Mouse (Mus musculus) erythroblast, adult 5-6 weeks (primary cell): Measurements from ENCODE around the gene Atg3. TPM values are rescaled to one million over a fixed set of nuclear protein-coding genes. Genes with fewer than 3 reads are reported as not detected.

Experiments used
- ATAC-seq: replicated peaks from 2 replicates; pipeline ENCODE4 v1.8.0; 2016; ENCODE audit warnings: moderate number of reproducible peaks, mild to moderate bottlenecking, moderate TSS enrichment, inconsistent platforms; ENCODE audit not compliant: poor library complexity, low FRiP score, severe bottlenecking
- total RNA-seq, 2 experiments: library from RNA; stranded (forward) in 1 of 2; stranded (reverse) in 1 of 2; fragments of 150-400 nt in 1 of 2; fragments of 200-764, 138-1000 nt in 1 of 2; gene quantifications; 2 replicates each; pipeline versions ENCODE4 v1.2.3 to v1.2.4; 2015 to 2017; ENCODE audit warnings: low replicate concordance in 2 of 2

Gene Atg3
- total RNA-seq, 2 experiments from 2014 or later = 18.0 to 21.9 TPM

DNA sequence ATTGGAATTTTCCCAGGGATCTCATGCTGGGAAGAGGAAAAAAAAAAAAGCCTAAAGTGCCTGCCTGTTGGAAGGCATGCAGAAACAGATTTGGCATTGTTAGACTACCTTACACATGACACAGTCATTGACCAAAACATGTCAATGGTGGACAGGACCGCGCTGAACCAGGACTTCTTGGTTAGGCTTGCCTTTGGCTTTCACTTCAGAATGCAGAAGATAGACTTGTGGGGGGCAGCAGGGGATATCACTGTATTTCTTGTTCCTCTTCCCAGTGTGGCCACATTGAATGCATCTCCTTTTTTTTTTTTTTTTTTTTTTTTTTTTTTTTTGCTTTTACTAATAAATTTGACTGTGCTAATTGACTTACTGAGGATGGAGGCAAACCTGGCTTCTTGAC, 42.8 kb downstream of the Atg3 start:
- ATAC-seq = no peak

DNA sequence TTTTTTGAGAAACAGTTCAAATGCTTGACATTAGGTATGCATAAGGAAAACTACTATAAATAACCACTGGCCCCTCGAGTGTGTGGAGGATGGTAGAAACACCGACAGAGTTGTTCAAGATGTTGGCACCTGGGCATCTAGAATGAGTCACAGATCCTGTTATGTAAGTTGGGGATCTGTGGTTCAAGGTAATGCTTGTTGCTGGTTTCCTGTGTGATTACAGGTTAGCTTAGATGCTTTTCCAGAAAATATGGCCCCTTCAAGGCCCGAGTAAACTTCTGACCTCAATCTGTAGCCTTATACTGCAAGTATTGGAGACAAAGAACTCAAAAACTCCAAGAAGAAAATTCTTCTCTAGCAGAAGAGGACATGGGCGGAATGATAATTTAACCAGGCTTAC, 45.9 kb downstream of the Atg3 start:
- no peak for ATAC-seq

DNA sequence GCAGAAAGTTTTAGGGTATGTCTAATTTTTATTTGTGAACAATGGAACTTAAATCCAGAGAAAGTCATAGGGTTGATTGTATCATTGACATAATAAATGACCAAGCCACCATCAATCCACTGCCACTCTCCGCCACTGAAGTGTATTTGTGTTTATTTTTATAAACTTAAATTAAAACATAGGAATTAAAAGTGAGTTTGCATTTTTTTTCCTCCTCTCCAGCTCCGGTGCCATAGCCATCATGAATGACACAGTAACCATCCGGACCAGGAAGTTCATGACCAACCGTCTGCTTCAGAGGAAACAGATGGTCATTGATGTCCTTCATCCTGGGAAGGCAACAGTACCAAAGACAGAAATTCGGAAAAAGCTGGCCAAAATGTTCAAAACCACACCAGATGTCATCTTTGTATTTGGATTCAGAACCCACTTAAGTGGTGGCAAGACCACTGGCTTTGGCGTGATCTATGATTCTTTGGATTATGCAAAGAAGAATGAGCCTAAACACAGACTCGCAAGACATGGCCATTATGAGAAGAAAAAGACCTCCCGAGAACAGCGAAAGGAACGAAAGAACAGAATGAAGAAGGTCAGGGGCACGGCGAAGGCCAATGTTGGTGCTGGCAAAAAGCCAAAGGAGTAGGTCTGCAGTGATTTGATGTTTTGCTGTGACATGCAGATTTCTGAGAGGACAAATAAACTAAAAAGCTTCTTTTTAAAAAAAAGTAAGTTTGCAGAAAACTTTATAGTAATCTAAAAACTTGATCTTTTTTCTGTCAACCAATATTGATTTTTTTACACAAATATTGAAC, 46.5 kb downstream of the Atg3 start:
- ATAC-seq = no peak

DNA sequence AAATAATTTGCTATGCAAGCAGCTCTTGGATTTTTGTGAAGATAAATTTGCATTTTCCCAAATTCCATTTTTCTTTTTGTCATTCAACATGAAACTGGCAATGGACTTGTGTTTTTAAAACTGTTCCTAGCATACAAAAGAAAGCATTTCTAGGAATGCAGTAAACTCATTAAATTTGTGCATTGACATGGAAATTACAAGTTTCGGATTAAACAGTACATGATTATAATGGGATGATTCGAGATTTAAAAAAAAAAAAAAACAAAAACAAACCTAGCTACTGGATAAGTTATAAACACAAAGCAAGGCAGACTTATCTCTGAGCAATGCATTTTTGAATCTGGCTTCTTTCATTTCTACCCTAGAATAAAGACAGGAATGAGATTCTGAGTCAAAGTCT, 63.4 kb downstream of the Atg3 start:
- no peak for ATAC-seq

DNA sequence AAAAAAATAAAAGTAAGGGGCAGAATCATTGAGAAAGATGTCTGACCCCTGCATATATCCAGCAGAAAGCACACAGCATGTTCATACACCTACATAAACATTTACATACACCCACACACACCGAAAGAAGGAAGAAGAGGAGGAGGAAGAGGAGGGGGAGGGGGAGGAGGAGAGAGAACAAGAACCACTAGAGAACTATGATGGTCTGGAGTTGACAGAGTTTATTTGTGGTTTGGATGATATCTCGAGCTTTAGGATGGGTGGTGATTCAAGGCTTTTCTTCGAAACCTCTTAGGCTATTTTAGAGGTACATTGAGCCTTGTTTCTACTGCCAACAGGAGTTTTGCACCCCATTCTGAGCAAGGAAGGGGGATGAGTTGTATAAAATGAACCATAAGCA, 64.2 kb downstream of the Atg3 start:
- ATAC-seq = no peak

DNA sequence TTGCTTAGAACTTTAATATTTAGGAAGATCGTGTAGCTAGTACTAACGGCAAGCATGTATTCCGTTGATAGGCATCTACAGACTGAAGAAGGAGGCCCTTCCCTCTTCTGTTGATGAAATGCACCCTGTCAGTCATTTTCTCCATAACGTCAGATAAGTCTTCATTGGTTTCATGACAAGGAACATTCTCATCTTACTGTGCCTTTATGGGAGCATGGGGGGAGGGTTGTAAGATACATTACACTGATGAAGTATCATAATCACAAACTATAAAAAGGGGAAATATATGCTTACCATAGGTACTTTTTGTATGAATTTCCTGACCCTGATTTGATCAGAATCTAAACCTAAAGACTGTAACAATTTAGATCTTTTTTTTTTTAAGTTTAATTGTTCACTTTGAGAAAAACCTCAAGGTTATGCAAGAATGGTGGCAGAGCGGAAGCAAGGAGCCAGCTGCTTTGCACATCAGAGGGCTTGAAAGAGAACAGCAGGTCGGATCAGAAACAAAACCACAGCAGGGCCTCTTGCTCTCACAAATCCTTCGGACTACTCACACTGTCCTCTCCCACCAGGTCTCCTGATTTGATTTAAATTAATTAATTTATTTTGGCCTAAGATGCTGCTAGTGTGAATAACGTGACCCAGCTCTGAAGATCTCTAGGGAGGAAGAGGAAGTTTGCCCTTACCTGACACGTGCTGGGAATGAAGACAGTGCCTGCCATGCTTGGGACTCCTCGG, 65.2 kb downstream of the Atg3 start, which contains the start of gene Btla:
Gene Btla, plus strand, starts transcription at position 668 of the 741 bp plus-strand sequence.
- ATAC-seq = no peak

DNA sequence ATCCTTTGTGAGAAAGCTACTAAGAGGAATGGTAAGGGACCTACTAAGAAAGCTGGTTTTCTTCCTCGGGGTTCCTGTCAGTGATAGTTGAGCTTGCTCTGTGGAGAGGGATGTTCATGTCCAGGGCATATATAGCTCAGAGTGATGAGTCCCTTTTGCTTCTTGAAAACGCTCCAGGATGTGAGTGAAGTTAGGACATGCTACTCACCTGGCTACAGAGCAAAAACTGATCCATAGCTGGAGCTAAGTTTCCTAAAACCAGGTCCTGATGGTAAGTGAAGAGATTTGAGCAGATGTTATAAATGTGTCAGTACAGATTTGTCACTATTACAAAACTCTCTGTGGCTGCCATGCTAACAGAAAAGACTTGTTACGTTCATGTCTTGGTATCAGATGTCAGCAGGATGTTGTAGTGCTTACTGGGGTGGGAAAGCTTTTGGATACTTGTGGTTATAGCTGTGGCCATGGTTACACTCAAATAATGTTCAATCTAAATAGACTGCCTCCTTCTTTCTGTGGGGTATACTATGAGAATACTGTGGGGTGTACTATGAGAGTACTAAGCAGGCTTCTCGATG, 65.9 kb downstream of the Atg3 start:
- ATAC-seq = no peak

DNA sequence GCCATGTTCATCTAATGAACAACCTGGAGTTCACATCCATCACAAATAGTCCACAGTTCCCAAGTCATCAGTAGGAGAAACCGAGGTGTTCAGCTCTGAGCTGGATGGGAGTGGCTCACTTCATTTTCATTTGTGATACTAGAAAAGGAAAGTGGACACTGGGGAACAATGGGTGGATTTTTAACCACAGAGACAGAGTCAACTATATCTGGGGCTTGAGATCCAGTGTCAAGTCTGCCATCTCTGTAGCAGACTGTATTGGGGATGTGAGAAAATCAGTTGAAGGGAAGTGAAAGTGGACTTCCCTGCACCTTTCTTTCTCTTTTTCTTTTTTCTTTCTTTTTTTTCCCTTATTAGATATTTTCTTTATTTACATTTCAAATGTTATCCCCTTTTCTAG, 68.4 kb downstream of the Atg3 start:
- ATAC-seq = no peak

DNA sequence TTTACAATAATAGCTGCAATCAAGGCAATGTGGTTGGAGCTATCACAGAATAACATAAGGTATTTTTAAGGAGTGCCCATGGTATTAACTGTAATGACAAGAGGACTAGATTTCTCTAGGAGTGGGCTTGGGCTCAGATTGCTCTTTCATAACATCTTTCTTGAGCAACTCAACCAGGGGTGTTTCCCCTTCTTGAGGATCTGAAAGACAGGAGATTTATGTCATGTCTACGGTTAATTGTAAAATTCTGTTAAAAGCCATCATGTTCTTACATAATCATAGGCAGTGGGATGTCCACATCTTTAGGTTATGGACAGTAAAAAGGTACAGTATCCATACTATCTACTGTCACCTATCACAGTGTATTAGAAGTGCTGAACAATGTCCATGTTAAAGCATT, 72.7 kb downstream of the Atg3 start:
- no peak for ATAC-seq

DNA sequence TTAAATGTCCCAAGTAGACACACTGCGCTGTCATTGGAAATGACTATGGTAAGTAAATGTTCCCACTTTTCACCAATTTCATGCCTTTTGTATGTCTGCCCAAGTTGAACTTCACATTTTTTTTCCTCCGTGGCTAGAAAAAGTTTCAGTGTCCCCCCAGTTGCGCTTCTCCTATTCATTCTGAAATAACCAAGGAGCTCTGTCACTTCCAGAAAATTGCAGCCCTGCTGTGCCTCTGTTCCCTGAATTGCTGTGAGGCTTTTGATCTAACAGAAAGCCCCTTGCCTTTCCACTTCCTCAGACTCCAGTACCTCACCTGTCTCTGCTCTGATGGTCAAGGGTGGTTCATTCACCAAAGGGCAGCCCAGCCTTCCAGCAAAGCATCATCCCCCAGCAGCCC, 74.4 kb downstream of the Atg3 start:
- no peak for ATAC-seq

Other genes starting within 250 kb of the Atg3 start
- gene Cd200r3, start 215.1 kb upstream of the Atg3 start, total RNA-seq (2015; ENCODE audit: low replicate concordance) = 1.0 and 32.7 TPM in 2 replicates
- 5.2 and 10.1 TPM in 2 replicates for gene Cd200r3, start 215.1 kb upstream of the Atg3 start, total RNA-seq (2017; ENCODE audit: low replicate concordance)
- 1.3 TPM in 1 of 2 replicates, not detected in the other for gene Ccdc80, start 65.4 kb upstream of the Atg3 start, total RNA-seq (2015; ENCODE audit: low replicate concordance)
- gene Ccdc80, start 65.4 kb upstream of the Atg3 start, total RNA-seq (2017; ENCODE audit: low replicate concordance) = not detected in 2 replicates
- 3.5 and 6.5 TPM in 2 replicates for gene Slc35a5, start 79 bp upstream of the Atg3 start, total RNA-seq (2015; ENCODE audit: low replicate concordance)
- gene Slc35a5, start 79 bp upstream of the Atg3 start, total RNA-seq (2017; ENCODE audit: low replicate concordance) = 8.5 and 11.4 TPM in 2 replicates
- 3.8 and 9.4 TPM in 2 replicates for gene Btla, start 65.5 kb downstream of the Atg3 start, total RNA-seq (2015; ENCODE audit: low replicate concordance)
- gene Btla, start 65.5 kb downstream of the Atg3 start, total RNA-seq (2017; ENCODE audit: low replicate concordance) = 2.0 and 3.2 TPM in 2 replicates